Mouse (Mus musculus): ENCODE measurements around the gene Rapgef4. TPM values are rescaled to one million over a fixed set of nuclear protein-coding genes. Genes with fewer than 3 reads are reported as not detected.
A peak's percentile ranks its signal among the peaks of the same experiment; 100 is the strongest.
"Not testable (repeated sequence)": the region's sequence is repeated elsewhere in the genome, so short reads cannot be mapped to it uniquely, and the experiment has no call there.

Rapgef4 gene
- polyA plus RNA-seq, 1 experiment from 2014 or later, result 3.6 TPM

- ATAC-seq (ENCODE audit: low FRiP score, low TSS enrichment) (no peak), DNase-seq (ENCODE audit: low spot score) (no peak)
- no peak overlapping the region for H3K9ac ChIP-seq (ENCODE audit: low read length)
- H3K9me3 ChIP-seq (ENCODE audit: control insufficient read depth, low read length), result no peaks in the 10 kb centered on the region
- no peak overlapping the region for H3K27ac ChIP-seq (replicated peaks)
- TF ChIP-seq EP300 (optimal IDR thresholded peaks at IDR 0.05) (no peak), CTCF (IDR thresholded peaks at IDR 0.05; ENCODE audit: low read depth) (no peak)
- H3K27me3 ChIP-seq (ENCODE audit: control insufficient read depth, insufficient read depth, low read length), result no peaks in the 10 kb centered on the region
- no peak overlapping the region for H3K4me2 ChIP-seq (replicated peaks; ENCODE audit: low read depth)
- H3K36me3 ChIP-seq (ENCODE audit: control insufficient read depth, insufficient read depth, low read length), result no peaks in the 10 kb centered on the region
- WGBS, result 83% methylated on average over 6 of the region's 6 CpGs
- H3K4me3 ChIP-seq (ENCODE audit: low read depth, low read length), result no peak overlapping the region
- no peaks in the 10 kb centered on the region; the same call in 1 of the 2 replicates for H3K4me1 ChIP-seq (replicated peaks; ENCODE audit: control insufficient read depth, insufficient read depth)
Measured at GRCm38 (mm10) chr2:72054736-72055135, 73.7 kb downstream of the Rapgef4 start.

GRCm38 (mm10) chr2:72055476-72055875 is 74.4 kb downstream of the Rapgef4 start:
- Histone ChIP-seq H3K9me3 (ENCODE audit: control insufficient read depth, low read length) (no peaks in the 10 kb centered on the region), H3K4me2 (replicated peaks; ENCODE audit: low read depth) (no peak overlapping the region), H3K36me3 (ENCODE audit: control insufficient read depth, insufficient read depth, low read length) (no peaks in the 10 kb centered on the region), H3K27me3 (ENCODE audit: control insufficient read depth, insufficient read depth, low read length) (no peaks in the 10 kb centered on the region), H3K4me3 (ENCODE audit: low read depth, low read length) (no peak overlapping the region), H3K9ac (ENCODE audit: low read length) (no peak overlapping the region), H3K27ac (replicated peaks) (no peak overlapping the region), H3K4me1 (replicated peaks; ENCODE audit: control insufficient read depth, insufficient read depth) (no peaks in the 10 kb centered on the region; the same call in 1 of the 2 replicates)
- TF ChIP-seq CTCF (IDR thresholded peaks at IDR 0.05; ENCODE audit: low read depth) (no peak), EP300 (optimal IDR thresholded peaks at IDR 0.05) (no peak)
- DNase-seq (ENCODE audit: low spot score) (no peak), ATAC-seq (ENCODE audit: low FRiP score, low TSS enrichment) (no peak)
- WGBS, result 71% methylated on average over 5 of the region's 5 CpGs

- Histone ChIP-seq H3K9me3 (ENCODE audit: control insufficient read depth, low read length) (no peaks in the 10 kb centered on the region), H3K4me3 (ENCODE audit: low read depth, low read length) (no peak overlapping the region), H3K4me2 (replicated peaks; ENCODE audit: low read depth) (no peak overlapping the region), H3K4me1 (replicated peaks; ENCODE audit: control insufficient read depth, insufficient read depth) (no peaks in the 10 kb centered on the region; the same call in 1 of the 2 replicates), H3K27me3 (ENCODE audit: control insufficient read depth, insufficient read depth, low read length) (no peaks in the 10 kb centered on the region), H3K9ac (ENCODE audit: low read length) (no peak overlapping the region), H3K27ac (replicated peaks) (no peak overlapping the region), H3K36me3 (ENCODE audit: control insufficient read depth, insufficient read depth, low read length) (no peaks in the 10 kb centered on the region)
- DNase-seq (ENCODE audit: low spot score) (no peak), ATAC-seq (ENCODE audit: low FRiP score, low TSS enrichment) (no peak)
- 62% methylated on average over 11 of the region's 11 CpGs for WGBS
- TF ChIP-seq CTCF (IDR thresholded peaks at IDR 0.05; ENCODE audit: low read depth) (no peak), EP300 (optimal IDR thresholded peaks at IDR 0.05) (no peak)
Measured at GRCm38 (mm10) chr2:72056081-72056874, 75.2 kb downstream of the Rapgef4 start.

- no peaks in the 10 kb centered on the region for H3K4me1 ChIP-seq (replicated peaks; ENCODE audit: control insufficient read depth, insufficient read depth)
- no peaks in the 10 kb centered on the region for H3K36me3 ChIP-seq (ENCODE audit: control insufficient read depth, insufficient read depth, low read length)
- no peak overlapping the region for H3K9ac ChIP-seq (ENCODE audit: low read length)
- DNase-seq (ENCODE audit: low spot score), result no peak
- no peaks in the 10 kb centered on the region for H3K9me3 ChIP-seq (ENCODE audit: control insufficient read depth, low read length)
- no peak overlapping the region for H3K4me3 ChIP-seq (ENCODE audit: low read depth, low read length)
- no peak overlapping the region for H3K4me2 ChIP-seq (replicated peaks; ENCODE audit: low read depth)
- TF ChIP-seq EP300 (optimal IDR thresholded peaks at IDR 0.05), result no peak
- no peak for TF ChIP-seq CTCF (IDR thresholded peaks at IDR 0.05; ENCODE audit: low read depth)
- ATAC-seq (ENCODE audit: low FRiP score, low TSS enrichment), result no peak
- WGBS, result 21% methylated on average over 4 of the region's 4 CpGs
- no peaks in the 10 kb centered on the region for H3K27me3 ChIP-seq (ENCODE audit: control insufficient read depth, insufficient read depth, low read length)
- no peak overlapping the region for H3K27ac ChIP-seq (replicated peaks)
Measured at GRCm38 (mm10) chr2:72062931-72063330, 81.9 kb downstream of the Rapgef4 start.

- no peak overlapping the region for H3K4me3 ChIP-seq (ENCODE audit: low read depth, low read length)
- 69% methylated on average over 9 of the region's 9 CpGs for WGBS
- no peaks in the 10 kb centered on the region for H3K36me3 ChIP-seq (ENCODE audit: control insufficient read depth, insufficient read depth, low read length)
- no peak for ATAC-seq (ENCODE audit: low FRiP score, low TSS enrichment)
- no peaks in the 10 kb centered on the region for H3K4me1 ChIP-seq (replicated peaks; ENCODE audit: control insufficient read depth, insufficient read depth)
- no peak overlapping the region for H3K9ac ChIP-seq (ENCODE audit: low read length)
- H3K9me3 ChIP-seq (ENCODE audit: control insufficient read depth, low read length), result no peaks in the 10 kb centered on the region
- no peaks in the 10 kb centered on the region for H3K27me3 ChIP-seq (ENCODE audit: control insufficient read depth, insufficient read depth, low read length)
- no peak for TF ChIP-seq CTCF (IDR thresholded peaks at IDR 0.05; ENCODE audit: low read depth)
- no peak for TF ChIP-seq EP300 (optimal IDR thresholded peaks at IDR 0.05)
- H3K27ac ChIP-seq (replicated peaks), result no peak overlapping the region
- no peak overlapping the region for H3K4me2 ChIP-seq (replicated peaks; ENCODE audit: low read depth)
- no peak for DNase-seq (ENCODE audit: low spot score)
Measured at GRCm38 (mm10) chr2:72068505-72068904, 87.5 kb downstream of the Rapgef4 start.

- TF ChIP-seq EP300 (optimal IDR thresholded peaks at IDR 0.05) (no peak), CTCF (IDR thresholded peaks at IDR 0.05; ENCODE audit: low read depth) (no peak)
- H3K4me2 ChIP-seq (replicated peaks; ENCODE audit: low read depth), result 0 out of 2 replicates have a peak overlapping the region, but pooled peaks have one; percentile 32
- H3K27ac ChIP-seq (replicated peaks), result peak overlapping the region; percentile 49
- WGBS, result 34% methylated on average over 8 of the region's 8 CpGs
- H3K27me3 ChIP-seq (ENCODE audit: control insufficient read depth, insufficient read depth, low read length), result no peaks in the 10 kb centered on the region
- no peaks in the 10 kb centered on the region for H3K4me1 ChIP-seq (replicated peaks; ENCODE audit: control insufficient read depth, insufficient read depth)
- no peaks in the 10 kb centered on the region for H3K36me3 ChIP-seq (ENCODE audit: control insufficient read depth, insufficient read depth, low read length)
- peak; percentile 53; the same call in 1 of the 2 replicates for ATAC-seq (ENCODE audit: low FRiP score, low TSS enrichment)
- DNase-seq (ENCODE audit: low spot score), result no peak
- H3K9me3 ChIP-seq (ENCODE audit: control insufficient read depth, low read length), result no peaks in the 10 kb centered on the region
- H3K4me3 ChIP-seq (ENCODE audit: low read depth, low read length), result no peak overlapping the region
- H3K9ac ChIP-seq (ENCODE audit: low read length), result no peak overlapping the region
Measured at GRCm38 (mm10) chr2:72070086-72070485, 89.0 kb downstream of the Rapgef4 start.

GRCm38 (mm10) chr2:72073121-72073520 is 92.1 kb downstream of the Rapgef4 start:
- H3K4me1 ChIP-seq (replicated peaks; ENCODE audit: control insufficient read depth, insufficient read depth); H3K4me3 ChIP-seq (ENCODE audit: low read depth, low read length); H3K27ac ChIP-seq (replicated peaks); H3K36me3 ChIP-seq (ENCODE audit: control insufficient read depth, insufficient read depth, low read length); H3K4me2 ChIP-seq (replicated peaks; ENCODE audit: low read depth); H3K9me3 ChIP-seq (ENCODE audit: control insufficient read depth, low read length); ATAC-seq (ENCODE audit: low FRiP score, low TSS enrichment); H3K27me3 ChIP-seq (ENCODE audit: control insufficient read depth, insufficient read depth, low read length); DNase-seq (ENCODE audit: low spot score); H3K9ac ChIP-seq (ENCODE audit: low read length): not testable (repeated sequence)
- WGBS, result 31% methylated on average over 1 of the region's 1 CpGs

Measured in stomach, postnatal 0 days (tissue).